Mouse (Mus musculus) heart, adult 2 months (tissue): Measurements from ENCODE around the gene Hcrt. TPM values are rescaled to one million over a fixed set of nuclear protein-coding genes. Genes with fewer than 3 reads are reported as not detected.

Experiments
- DNase-seq, 2 experiments: peaks; one replicate each; pipeline ENCODE4 v3.0.0; 2021
- H3K27ac ChIP-seq: fragments of 200-600 bp; 2 replicates; pipeline ENCODE4 v1.8.1; 2022
- H3K27me3 ChIP-seq: fragments of 200-500 bp; 2 replicates; pipeline ENCODE4 v1.6.1; 2012; ENCODE audit warnings: mild to moderate bottlenecking, low read length, inconsistent platforms, mixed read lengths; ENCODE audit not compliant: control insufficient read depth, insufficient read depth
- H3K36me3 ChIP-seq: fragments of 200-500 bp; 2 replicates; pipeline ENCODE4 v1.6.1; 2012; ENCODE audit warnings: low read length, inconsistent platforms; ENCODE audit not compliant: control insufficient read depth, insufficient read depth
- H3K4me1 ChIP-seq: fragments of 200-500 bp; 2 replicates; pipeline ENCODE4 v1.6.1; 2011; ENCODE audit warnings: low read length; ENCODE audit not compliant: control insufficient read depth, insufficient read depth
- H3K4me3 ChIP-seq: fragments of 200-600 bp; 2 replicates; pipeline ENCODE4 v1.8.1; 2022
- H3K79me2 ChIP-seq: fragments of 200-500 bp; replicated peaks from 2 replicates; pipeline ENCODE4 v1.6.1; 2012; ENCODE audit warnings: mild to moderate bottlenecking, inconsistent platforms, low read length, moderate library complexity, mixed read lengths; ENCODE audit not compliant: control insufficient read depth, insufficient read depth
- H3K9ac ChIP-seq: fragments of 200-500 bp; 2 replicates; pipeline ENCODE4 v1.6.1; 2012; ENCODE audit warnings: low read depth, mild to moderate bottlenecking, control low read depth, inconsistent platforms, low read length, mixed read lengths
- CTCF ChIP-seq: fragments of 200-600 bp; IDR thresholded peaks from 2 replicates; pipeline ENCODE4 v1.8.1; 2022; ENCODE audit warnings: antibody characterized with exemption, mild to moderate bottlenecking, moderate library complexity
- EP300 ChIP-seq: fragments of 200-500 bp; IDR thresholded peaks from 2 replicates; pipeline ENCODE4 v1.6.1; 2011; ENCODE audit warnings: low read depth, low read length, control low read depth; ENCODE audit not compliant: insufficient read depth
- POLR2A ChIP-seq: fragments of 200-500 bp; IDR thresholded peaks from 2 replicates; pipeline ENCODE4 v1.6.1; 2011; ENCODE audit warnings: mild to moderate bottlenecking, low read depth, low read length, control low read depth; ENCODE audit not compliant: insufficient read depth
- WGBS: fragments of 180-500 bp; shearing (Covaris S2); methylation state at CpG from one replicate; pipeline ENCODE4 v1.1.7; 2018; 5-methylcytosine and 5-hydroxymethylcytosine counted together
- intact Hi-C: fragments of 180-260 bp; cut with DNase I; formaldehyde crosslinking; loops from one replicate; pipeline ENCODE4 v1.15.1; 2025
- polyA plus RNA-seq: library from polyadenylated mRNA; depleted of rRNA; stranded (reverse); fragments of >200 nt; gene quantifications from 2 replicates; pipeline ENCODE4 v1.2.3, GENCODE M21; 2012
- total RNA-seq, 2 experiments: library from RNA; stranded (reverse); gene quantifications; 2 replicates each; pipeline ENCODE4 v1.2.3; 2021

Gene Hcrt
- total and polyA plus RNA-seq, 3 experiments, result not detected

- TF ChIP-seq CTCF (no peak), POLR2A (no peak), EP300 (no peak)
- intact Hi-C loops, result loop anchor here (1.0 kb wide), 1 partner anchor 21 kb away; no protein-coding TSS in a partner anchor
- 3% methylated on average over 13 of the region's 13 CpGs for WGBS
- Histone ChIP-seq H3K4me1 (peaks cover 13% of the 10 kb centered on the region), H3K9ac (peak overlapping the region; percentile 84), H3K36me3 (no peaks in the 10 kb centered on the region; the same call in 1 of the 2 replicates), H3K27me3 (no peaks in the 10 kb centered on the region), H3K27ac (peak overlapping the region; percentile 97), H3K4me3 (peak overlapping the region; percentile 95), H3K79me2 (peaks cover 5% of the 10 kb centered on the region; the same call in 1 of the 2 replicates)
- no peak for DNase-seq
Measured at GRCm38 (mm10) chr11:100737105-100737733, 25.5 kb downstream of the Hcrt start.

GRCm38 (mm10) chr11:100736746-100737080, 26.0 kb downstream of the Hcrt start:
- no peak overlapping the region; the same call in 1 of the 2 replicates for H3K27ac ChIP-seq
- 53% methylated on average over 4 of the region's 4 CpGs for WGBS
- intact Hi-C loops, result loop anchor here (1.0 kb wide), 1 partner anchor 20 kb away; no protein-coding TSS in a partner anchor
- H3K4me1 ChIP-seq, result peaks cover 15% of the 10 kb centered on the region
- no peak for DNase-seq
- TF ChIP-seq POLR2A (no peak), EP300 (no peak), CTCF (no peak)
- 0 out of 2 replicates have a peak overlapping the region, but pooled peaks have one; percentile 84 for H3K9ac ChIP-seq
- no peaks in the 10 kb centered on the region; the same call in 1 of the 2 replicates for H3K36me3 ChIP-seq
- peaks cover 6% of the 10 kb centered on the region; the same call in 1 of the 2 replicates for H3K79me2 ChIP-seq
- H3K4me3 ChIP-seq, result peak overlapping the region; percentile 95; the same call in 1 of the 2 replicates
- H3K27me3 ChIP-seq, result no peaks in the 10 kb centered on the region

GRCm38 (mm10) chr11:100735954-100736745, 26.6 kb downstream of the Hcrt start:
- Histone ChIP-seq H3K27ac (peak overlapping the region; percentile 24; the same call in 1 of the 2 replicates), H3K9ac (peak overlapping the region; percentile 35), H3K27me3 (no peaks in the 10 kb centered on the region), H3K4me1 (peaks cover 17% of the 10 kb centered on the region), H3K79me2 (peaks cover 7% of the 10 kb centered on the region), H3K4me3 (peak overlapping the region; percentile 2), H3K36me3 (no peaks in the 10 kb centered on the region; the same call in 1 of the 2 replicates)
- TF ChIP-seq CTCF, result no peak
- 0 out of 2 replicates have a peak, but pooled peaks have one; percentile 36 for TF ChIP-seq POLR2A
- WGBS, result 35% methylated on average over 14 of the region's 14 CpGs
- intact Hi-C loops, result no loop called here
- no peak for DNase-seq

DNA sequence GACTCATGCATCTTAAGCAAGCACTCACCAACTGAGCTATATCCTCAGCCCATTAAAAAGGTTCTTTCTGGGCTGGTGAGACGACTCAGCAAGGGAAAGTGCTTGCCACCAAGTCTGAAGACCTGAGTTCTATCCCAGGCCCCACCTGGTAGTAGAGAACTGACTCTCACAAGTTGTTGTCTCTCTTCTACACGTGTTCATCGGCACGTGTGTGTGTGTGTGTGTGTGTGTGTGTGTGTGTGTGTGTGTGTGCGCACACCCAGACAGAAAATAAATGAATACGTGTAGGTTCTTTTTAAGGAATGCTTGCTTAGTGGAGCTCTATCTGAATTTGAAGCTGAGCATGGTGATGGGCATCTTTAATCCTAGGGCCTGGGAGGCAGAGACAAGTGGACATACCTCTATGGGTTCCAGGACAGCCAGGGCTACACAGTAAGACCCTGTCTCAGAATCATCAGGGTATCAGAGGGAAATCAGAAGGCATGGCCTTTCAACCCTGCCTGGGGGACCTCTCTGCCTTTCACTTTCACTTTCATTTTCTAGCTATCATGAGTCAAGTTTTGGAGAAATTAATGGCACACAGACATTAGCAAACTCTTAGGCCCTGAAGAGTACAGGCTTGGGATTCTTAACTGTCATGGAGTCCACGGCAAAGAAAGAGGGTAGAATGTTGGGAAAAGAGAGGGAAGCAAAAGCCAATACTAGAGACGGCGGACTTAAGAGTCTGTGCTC, 27.4 kb downstream of the Hcrt start:
- Histone ChIP-seq H3K36me3 (no peaks in the 10 kb centered on the region; the same call in 1 of the 2 replicates), H3K9ac (peak overlapping the region; percentile 35), H3K27ac (peak overlapping the region; percentile 24; the same call in 1 of the 2 replicates), H3K4me3 (peak overlapping the region; percentile 2), H3K79me2 (peaks cover 8% of the 10 kb centered on the region), H3K27me3 (no peaks in the 10 kb centered on the region), H3K4me1 (peaks cover 22% of the 10 kb centered on the region)
- intact Hi-C loops, result no loop called here
- DNase-seq, result no peak
- TF ChIP-seq POLR2A (no peak), EP300 (0 out of 2 replicates have a peak, but pooled peaks have one; percentile 12)
- 77% methylated on average over 9 of the region's 9 CpGs for WGBS

GRCm38 (mm10) chr11:100730477-100731205, 32.1 kb downstream of the Hcrt start:
- Histone ChIP-seq H3K27ac (peak overlapping the region; percentile 73), H3K27me3 (no peaks in the 10 kb centered on the region), H3K9ac (no peak overlapping the region), H3K4me3 (no peak overlapping the region), H3K36me3 (no peaks in the 10 kb centered on the region; the same call in none of the 2 replicates), H3K79me2 (peaks cover 7% of the 10 kb centered on the region), H3K4me1 (peaks cover 23% of the 10 kb centered on the region)
- TF ChIP-seq CTCF, result no peak
- TF ChIP-seq EP300, result no peak
- no peak for TF ChIP-seq POLR2A
- intact Hi-C loops, result no loop called here
- no peak for DNase-seq
- WGBS, result 51% methylated on average over 6 of the region's 6 CpGs
